Mouse (Mus musculus) fat pad, adult 2 months (tissue): ENCODE measurements around the gene Slc7a15.

ENCODE experiments used
- DNase-seq: peaks from one replicate; pipeline ENCODE4 v3.0.0-alpha.2; 2011; ENCODE audit warnings: low read depth, low spot score; ENCODE audit errors: extremely low read depth

Gene Slc7a15

DNA sequence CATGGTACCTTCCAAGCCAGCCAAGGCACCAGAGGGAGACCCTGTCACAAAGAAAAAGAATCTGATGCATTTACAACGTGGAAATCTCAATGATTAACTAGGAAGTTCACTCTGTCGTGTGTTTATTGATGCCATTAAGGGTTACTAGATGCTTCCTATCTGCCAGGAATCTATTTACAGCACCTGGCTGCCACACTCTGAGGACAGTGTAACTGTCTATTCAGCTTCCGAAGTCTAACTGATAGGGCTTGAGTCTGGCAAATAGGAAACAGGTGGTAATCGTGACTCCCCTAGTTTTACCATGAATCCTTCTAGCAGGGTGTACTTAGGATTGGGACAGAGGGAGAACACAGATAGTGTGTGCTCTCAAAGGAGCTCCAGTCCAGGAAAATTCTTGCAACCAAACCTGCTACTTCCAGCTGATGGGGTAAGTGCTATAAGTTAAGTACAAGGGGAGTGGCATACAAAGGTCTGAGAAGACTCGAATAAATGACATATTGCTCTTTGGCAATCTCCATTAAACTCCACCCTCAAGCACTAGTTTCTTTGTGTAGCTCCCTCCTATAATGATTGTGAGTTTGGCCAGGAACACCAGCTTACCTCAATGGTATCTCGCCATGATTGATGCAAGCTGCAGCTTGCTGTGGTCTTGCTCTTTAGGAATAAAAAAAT is 88.4 kb downstream of the Slc7a15 start:
- peak; percentile 84 for DNase-seq

DNA sequence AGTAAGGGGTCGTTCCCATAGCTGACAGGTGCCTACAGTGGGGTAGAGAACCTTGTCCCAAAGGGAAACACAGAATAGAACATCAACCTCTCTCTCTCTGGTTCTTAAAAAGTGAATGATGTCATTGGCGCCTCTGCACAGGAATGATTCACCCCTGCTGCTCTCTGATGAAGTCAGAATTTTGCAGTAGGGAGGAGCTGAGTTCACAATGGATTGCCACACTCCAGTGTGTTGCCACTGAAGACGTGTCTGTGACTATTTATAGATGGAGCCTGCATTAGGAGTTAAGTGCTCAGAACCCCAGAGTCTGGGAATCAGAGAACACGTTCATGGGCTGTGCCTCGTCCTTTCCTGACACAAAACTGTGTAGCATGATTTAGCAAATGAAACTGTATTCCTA is 89.2 kb downstream of the Slc7a15 start:
- DNase-seq: no peak

DNA sequence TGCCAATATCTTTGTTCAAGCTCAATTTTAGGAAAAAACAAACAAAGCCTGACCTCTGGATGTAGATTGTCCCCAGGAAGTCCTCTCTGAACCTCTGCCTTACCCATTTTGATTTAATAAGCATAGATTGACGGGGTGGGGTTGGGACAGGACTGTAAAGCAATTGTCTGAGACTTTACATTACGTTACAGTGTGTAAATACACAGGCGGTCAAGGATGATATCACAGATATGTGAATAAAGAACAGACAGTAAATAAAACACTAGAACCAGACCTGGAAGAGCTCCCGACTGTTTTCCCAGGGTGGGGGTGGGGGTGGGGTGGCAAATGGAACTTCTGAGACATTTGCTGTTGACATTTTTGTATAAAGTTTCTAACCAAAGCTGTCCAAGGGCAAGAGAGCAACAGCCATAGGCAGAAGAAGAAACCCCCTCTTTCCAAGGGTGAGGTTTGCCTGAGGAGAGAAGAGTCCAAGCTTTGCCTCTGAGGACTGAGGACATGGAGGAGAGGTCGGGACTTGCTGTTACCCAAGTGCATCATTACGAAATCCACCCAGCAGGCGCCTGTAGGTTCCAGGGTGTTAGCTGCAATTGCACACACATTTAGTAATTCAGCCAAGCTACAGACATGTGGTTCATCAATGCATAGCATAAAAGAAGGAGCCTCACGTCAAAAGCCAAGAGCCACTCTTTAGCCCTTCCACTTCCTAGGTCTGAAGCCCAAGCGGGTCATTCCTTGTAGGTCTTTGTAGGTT is 91.7 kb downstream of the Slc7a15 start:
- no peak for DNase-seq

DNA sequence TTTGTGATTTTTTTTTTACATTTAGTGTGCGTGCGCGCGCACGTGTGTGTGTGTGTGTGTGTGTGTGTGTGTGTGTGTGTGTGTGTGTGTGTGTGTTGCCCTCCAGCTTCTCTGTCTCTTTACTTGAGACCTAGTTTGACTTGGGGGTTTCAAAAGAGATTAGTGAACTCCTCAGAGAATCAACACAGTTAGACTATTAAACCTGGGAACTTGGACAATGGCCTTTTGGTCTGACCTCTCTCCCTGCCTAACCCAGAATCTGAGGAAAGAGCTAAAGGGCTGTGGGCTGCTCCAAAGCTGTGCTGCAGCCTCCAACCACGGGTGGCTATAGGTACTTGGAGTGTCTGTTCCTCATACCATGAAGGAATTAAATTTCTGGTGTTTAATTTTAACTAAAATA is 94.7 kb downstream of the Slc7a15 start:
- no peak for DNase-seq

GRCm38 (mm10) chr12:8502546-8502945 is 96.3 kb downstream of the Slc7a15 start:
- no peak for DNase-seq

DNA sequence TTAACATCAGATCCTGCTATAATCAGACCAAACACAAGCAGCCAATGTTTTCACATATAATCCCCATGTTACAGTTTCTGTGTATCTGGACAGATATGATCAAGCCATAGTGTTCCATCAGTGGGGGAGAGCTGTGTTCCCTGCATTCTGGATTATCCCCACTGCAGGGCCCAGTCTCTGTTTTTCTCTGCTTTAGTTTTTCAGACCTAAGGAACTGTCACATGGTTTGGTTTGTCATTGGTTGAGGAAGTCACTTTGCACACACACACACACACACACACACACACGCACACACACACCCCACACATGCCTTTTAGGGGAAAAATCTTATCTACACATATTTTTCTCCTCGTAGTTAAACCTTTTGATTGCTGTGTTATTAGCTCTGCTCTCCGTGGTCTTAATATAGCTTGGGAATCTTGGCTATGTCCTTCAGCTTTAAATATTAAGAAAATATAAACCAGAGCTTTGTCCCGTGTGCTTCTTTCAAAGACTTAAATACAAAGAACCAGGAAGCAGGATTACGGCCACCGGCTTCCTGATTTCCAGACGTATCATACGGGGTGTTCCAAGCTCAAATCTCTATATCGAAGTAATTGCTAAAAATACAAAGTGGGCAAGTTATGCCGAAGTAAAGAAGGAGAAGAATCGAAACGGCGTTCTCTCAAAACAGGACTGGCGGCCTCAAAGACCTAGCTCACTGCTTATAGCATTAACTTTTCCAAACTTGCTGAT is 97.1 kb downstream of the Slc7a15 start:
- DNase-seq: no peak

GRCm38 (mm10) chr12:8500597-8501570 is 98.0 kb downstream of the Slc7a15 start:
- no peak for DNase-seq

DNA sequence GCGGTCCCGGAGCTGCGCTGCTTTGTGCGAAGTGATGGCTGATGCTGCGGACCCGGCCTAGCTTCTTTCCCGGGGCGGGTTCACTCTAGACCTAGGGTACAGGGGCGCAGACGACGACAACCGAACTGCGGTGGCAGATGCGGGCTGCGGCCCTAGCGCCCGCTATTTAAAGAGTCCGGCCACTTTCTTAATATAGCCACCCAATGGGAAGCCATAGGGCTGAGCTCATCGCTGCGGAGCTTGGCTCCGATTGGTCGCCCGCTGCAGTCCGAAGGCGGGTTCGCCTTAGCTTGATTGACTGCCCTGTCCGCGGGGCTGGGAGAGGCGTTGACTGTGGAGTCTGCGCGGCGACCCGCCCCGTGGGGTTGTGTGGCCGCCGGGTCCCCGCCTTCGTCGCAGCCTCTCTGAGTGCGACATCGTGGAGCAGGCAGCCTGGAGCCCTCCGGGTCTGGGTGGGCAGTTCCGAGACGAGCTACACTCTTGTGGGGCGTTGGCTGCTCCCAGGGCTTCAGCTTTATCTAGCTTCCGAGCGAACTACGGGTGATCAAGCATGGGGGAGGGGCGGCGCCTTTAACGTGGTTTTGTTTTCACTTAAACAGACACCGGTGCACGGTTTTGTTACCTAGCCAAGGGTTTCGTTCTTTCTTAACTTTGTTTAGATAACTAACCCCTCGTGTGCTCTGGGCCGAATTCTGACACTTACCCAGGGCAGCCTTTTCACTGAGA is 98.8 kb downstream of the Slc7a15 start, which contains the start of gene Rhob:
Gene Rhob, minus strand, starts transcription at position 139 of the 726 bp plus-strand sequence.
- DNase-seq: no peak

DNA sequence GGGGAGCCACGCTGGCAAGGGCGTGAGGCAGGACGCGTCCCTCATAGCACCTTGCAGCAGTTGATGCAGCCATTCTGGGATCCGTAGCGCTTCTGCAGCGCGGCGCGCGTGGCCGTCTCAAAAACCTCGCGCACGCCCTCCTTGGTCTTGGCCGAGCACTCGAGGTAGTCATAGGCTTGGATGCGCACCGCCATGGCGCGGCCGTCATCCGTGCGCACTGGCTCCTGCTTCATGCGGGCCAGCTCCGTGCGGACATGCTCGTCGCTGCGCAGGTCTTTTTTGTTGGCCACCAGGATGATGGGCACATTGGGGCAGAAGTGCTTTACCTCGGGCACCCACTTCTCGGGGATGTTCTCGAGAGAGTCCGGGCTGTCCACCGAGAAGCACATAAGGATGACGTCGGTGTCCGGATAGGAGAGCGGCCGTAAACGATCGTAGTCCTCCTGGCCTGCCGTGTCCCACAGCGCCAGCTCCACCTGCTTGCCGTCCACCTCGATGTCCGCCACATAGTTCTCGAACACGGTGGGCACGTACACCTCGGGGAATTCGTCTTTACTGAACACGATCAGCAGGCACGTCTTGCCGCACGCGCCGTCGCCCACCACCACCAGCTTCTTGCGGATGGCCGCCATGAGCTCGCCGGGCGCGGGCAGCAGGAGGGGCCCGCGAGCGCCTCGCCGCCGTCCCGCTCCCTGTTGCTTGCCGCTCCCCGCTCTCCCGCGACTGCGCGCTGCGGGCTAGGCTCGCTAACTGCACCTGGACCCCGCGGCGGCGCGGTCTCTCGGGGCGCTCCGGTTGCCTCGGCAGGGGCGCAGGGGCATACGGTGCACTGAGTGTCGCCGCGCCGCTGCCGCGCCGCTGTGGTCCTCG is 99.6 kb downstream of the Slc7a15 start:
- no peak for DNase-seq

DNA sequence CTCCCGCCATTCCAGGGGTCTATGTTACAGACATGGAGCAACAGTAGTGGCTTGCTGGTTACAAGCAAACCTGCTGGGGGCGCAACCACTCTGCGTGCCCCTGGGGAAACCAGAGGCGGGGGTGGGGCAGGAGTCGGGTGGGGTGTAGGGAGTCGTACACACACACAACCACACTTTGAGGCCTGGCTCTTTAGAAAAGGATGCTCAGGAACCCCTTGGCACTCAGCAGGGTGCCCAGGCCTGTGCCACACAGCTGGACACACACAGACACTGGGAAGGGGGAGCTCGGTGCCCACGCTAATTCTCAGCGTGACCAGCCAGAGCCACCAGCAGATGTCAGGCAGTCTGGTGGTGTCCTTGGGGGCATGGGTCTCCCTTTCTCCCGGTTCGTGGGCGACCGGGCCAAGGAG is 100.3 kb downstream of the Slc7a15 start:
- DNase-seq: no peak

GRCm38 (mm10) chr12:8498148-8498571 is 100.7 kb downstream of the Slc7a15 start:
- no peak for DNase-seq

DNA sequence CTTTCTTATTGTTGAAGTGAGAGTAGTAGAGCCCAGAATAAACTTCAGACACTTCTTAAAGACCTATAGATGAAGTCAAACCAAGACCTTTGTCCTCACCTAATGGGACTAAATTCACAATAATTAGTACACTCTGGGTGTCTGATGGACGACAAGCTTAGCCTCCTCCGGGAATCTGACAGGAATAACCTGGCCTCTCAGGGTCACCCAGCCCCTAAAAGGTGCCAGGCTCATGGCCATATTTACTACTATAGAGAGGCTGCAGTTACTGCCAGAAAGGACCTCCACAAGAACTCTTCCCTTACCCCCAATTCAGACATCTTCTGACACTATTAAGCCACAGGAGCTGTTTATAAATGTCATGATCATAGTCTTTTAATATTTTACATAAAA is 101.6 kb downstream of the Slc7a15 start:
- no peak for DNase-seq

GRCm38 (mm10) chr12:8496679-8497313 is 102.1 kb downstream of the Slc7a15 start:
- DNase-seq: no peak

DNA sequence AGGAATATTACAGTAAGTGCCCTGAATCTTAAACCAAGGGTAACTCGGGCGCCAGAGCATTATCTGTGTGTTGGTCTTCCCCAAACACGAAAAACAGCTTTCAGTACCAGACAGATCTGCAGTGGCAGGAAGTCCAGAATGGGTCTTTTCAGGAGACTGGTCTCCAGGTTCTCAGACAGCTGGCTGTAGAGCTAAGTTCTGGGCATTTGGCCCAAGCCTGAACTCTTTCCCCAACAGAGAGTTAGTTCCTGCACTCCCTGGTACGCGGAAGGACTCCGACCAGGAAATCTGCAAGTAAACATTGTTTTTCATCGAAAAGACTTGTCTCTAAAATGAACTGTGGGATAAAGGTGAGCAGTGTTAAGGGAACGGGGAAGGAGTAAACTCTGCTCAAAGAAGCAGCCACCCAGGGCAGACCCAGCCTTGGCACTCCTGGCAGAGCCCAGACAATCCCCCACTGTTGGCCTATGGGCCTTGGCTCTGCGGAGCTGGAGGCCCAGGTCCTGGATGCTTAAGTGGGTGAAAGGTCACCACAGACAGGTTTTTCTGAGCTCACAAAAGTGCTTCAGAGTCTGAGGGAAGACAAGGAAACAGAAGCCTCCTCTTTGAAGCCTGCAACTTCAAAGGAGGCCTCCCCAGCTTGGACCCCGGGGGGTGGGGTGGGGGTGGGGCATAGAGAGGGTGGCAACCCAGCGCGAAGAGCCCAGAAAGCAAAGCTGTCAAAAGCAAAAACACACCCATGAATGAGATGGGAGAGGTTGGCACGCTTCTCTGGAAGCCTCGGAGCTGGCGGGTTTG is 102.8 kb downstream of the Slc7a15 start:
- DNase-seq: no peak

- no peak for DNase-seq
Measured at GRCm38 (mm10) chr12:8494675-8495074, 104.2 kb downstream of the Slc7a15 start.

GRCm38 (mm10) chr12:8493386-8493785 is 105.5 kb downstream of the Slc7a15 start:
- DNase-seq: no peak

DNA sequence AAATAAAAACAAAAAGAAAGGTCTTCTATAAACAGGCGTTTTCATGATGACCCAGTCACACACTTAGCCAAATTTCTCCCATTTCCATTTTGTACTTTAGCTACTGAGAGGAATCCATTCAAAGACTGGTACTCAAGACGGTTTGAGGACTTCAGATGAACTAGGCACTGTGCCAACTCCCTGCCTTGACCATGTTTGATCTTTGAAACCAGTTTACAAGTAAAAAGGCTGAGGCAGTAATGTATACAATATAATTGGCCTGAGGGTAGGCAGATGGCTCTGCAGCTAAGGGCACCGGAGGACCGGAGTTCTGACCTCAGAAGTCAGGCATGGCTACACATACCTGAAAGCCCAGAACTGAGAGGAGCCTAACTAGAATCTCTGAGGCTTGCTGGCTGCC is 109.8 kb downstream of the Slc7a15 start:
- DNase-seq: no peak

- DNase-seq: no peak
Measured at GRCm38 (mm10) chr12:8488652-8488980, 110.2 kb downstream of the Slc7a15 start.
